Mouse (Mus musculus): ENCODE measurements around the gene Clps. TPM values are rescaled to one million over a fixed set of nuclear protein-coding genes. Genes with fewer than 3 reads are reported as not detected.

Gene Clps
- polyA plus RNA-seq, 2 experiments = 0.15 TPM; not detected in 1

- Histone ChIP-seq H3K9me3 (ENCODE audit: control insufficient read depth, low read length) (no peaks in the 10 kb centered on the region), H3K27ac (replicated peaks; ENCODE audit: low read depth, low read length) (no peak overlapping the region), H3K27me3 (ENCODE audit: control insufficient read depth, insufficient read depth, low read length) (no peaks in the 10 kb centered on the region), H3K4me3 (replicated peaks; ENCODE audit: low read length) (no peak overlapping the region), H3K4me2 (replicated peaks; ENCODE audit: low read depth, low read length, severe bottlenecking) (no peak overlapping the region), H3K36me3 (ENCODE audit: control insufficient read depth, insufficient read depth, low read length) (peaks cover 90% of the 10 kb centered on the region), H3K4me1 (ENCODE audit: control insufficient read depth, insufficient read depth, low read length) (no peaks in the 10 kb centered on the region), H3K9ac (ENCODE audit: low read depth, low read length, severe bottlenecking) (no peak overlapping the region)
- no peak for TF ChIP-seq POLR2A (IDR thresholded peaks at IDR 0.05; ENCODE audit: borderline replicate concordance, extremely low read depth, insufficient read depth, insufficient read length)
- 28% methylated on average over 4 of the region's 4 CpGs for WGBS
- ATAC-seq (ENCODE audit: low FRiP score, low read depth) = peak; percentile 34
- DNase-seq (ENCODE audit: low spot score) = peak; percentile 28
Observed at GRCm38 (mm10) chr17:28592998-28593397, 32.4 kb upstream of the Clps start.

DNA sequence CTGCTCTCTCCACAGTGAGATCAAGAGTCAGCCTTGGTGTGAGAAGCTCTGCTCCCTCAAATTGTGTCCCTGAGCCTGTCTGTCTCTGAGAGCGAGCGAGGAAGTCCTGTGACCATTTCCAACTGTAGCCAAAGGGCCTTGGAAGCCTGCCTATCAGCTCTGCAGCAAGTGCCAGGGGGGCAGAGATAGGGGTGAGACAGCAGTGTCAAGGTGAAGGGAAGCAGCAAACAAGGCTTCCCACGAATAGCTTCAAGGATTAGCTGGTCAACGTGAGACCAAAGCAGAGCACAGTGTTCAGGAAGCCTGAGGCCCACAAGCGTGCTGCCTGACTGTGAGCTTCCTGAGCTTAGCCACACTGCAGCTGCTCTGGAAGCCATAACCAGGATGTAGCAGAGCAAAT is 30.9 kb upstream of the Clps start:
- 97% methylated on average over 5 of the region's 5 CpGs for WGBS
- H3K9me3 ChIP-seq (ENCODE audit: control insufficient read depth, low read length) = no peaks in the 10 kb centered on the region
- DNase-seq (ENCODE audit: low spot score) = no peak
- no peak for ATAC-seq (ENCODE audit: low FRiP score, low read depth)
- H3K36me3 ChIP-seq (ENCODE audit: control insufficient read depth, insufficient read depth, low read length) = peaks cover 81% of the 10 kb centered on the region
- no peak overlapping the region for H3K27ac ChIP-seq (replicated peaks; ENCODE audit: low read depth, low read length)
- H3K9ac ChIP-seq (ENCODE audit: low read depth, low read length, severe bottlenecking) = no peak overlapping the region
- no peak overlapping the region for H3K4me3 ChIP-seq (replicated peaks; ENCODE audit: low read length)
- no peak for TF ChIP-seq POLR2A (IDR thresholded peaks at IDR 0.05; ENCODE audit: borderline replicate concordance, extremely low read depth, insufficient read depth, insufficient read length)
- H3K4me2 ChIP-seq (replicated peaks; ENCODE audit: low read depth, low read length, severe bottlenecking) = no peak overlapping the region
- no peaks in the 10 kb centered on the region for H3K4me1 ChIP-seq (ENCODE audit: control insufficient read depth, insufficient read depth, low read length)
- H3K27me3 ChIP-seq (ENCODE audit: control insufficient read depth, insufficient read depth, low read length) = no peaks in the 10 kb centered on the region

DNA sequence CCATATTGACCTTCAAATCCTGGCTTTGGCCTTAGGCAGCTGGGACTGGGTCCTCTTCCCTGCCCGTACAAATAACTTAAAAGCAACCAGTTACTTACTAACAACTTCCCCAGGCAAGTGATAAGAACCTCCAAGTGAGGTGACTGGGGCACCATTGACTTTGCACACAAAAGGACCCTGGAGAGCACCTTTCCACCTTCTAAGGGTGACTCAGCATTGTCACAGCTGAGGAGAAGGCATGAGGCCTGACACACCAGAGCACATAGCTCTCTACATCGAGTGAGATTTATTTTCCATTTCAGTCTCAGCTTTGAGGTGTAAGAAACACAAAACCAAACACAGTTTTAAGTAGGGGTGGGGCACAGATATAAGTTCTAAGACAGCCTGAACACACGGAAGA is 30.0 kb upstream of the Clps start:
- H3K36me3 ChIP-seq (ENCODE audit: control insufficient read depth, insufficient read depth, low read length) = peaks cover 72% of the 10 kb centered on the region
- TF ChIP-seq POLR2A (IDR thresholded peaks at IDR 0.05; ENCODE audit: borderline replicate concordance, extremely low read depth, insufficient read depth, insufficient read length) = no peak
- H3K4me3 ChIP-seq (replicated peaks; ENCODE audit: low read length) = no peak overlapping the region
- ATAC-seq (ENCODE audit: low FRiP score, low read depth) (no peak), DNase-seq (ENCODE audit: low spot score) (no peak)
- no peak overlapping the region for H3K9ac ChIP-seq (ENCODE audit: low read depth, low read length, severe bottlenecking)
- no peak overlapping the region for H3K4me2 ChIP-seq (replicated peaks; ENCODE audit: low read depth, low read length, severe bottlenecking)
- no peak overlapping the region for H3K27ac ChIP-seq (replicated peaks; ENCODE audit: low read depth, low read length)
- no peaks in the 10 kb centered on the region for H3K4me1 ChIP-seq (ENCODE audit: control insufficient read depth, insufficient read depth, low read length)
- H3K27me3 ChIP-seq (ENCODE audit: control insufficient read depth, insufficient read depth, low read length) = no peaks in the 10 kb centered on the region
- no peaks in the 10 kb centered on the region for H3K9me3 ChIP-seq (ENCODE audit: control insufficient read depth, low read length)
- 90% methylated on average over 3 of the region's 3 CpGs for WGBS

DNA sequence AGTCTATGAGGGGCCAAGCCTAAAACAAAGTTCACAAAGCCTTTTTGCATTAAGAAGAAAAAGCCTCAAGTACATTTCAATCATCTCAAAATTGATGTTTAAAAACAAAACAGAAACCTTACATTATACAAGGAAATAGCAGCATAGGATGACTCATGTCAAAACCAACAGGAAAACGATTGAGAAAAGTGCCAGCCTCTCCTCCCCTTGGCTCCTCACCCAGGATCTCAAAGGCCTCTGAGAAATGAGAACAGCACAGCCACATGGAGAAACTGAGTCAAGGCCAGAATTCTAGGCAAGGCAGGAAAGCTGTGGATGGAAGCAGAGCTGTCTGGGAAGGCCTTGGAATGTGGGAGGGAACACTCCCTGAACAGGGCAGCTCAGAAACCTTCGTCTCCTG is 28.0 kb upstream of the Clps start:
- Histone ChIP-seq H3K36me3 (ENCODE audit: control insufficient read depth, insufficient read depth, low read length) (peaks cover 58% of the 10 kb centered on the region), H3K4me3 (replicated peaks; ENCODE audit: low read length) (no peak overlapping the region), H3K9me3 (ENCODE audit: control insufficient read depth, low read length) (no peaks in the 10 kb centered on the region), H3K27me3 (ENCODE audit: control insufficient read depth, insufficient read depth, low read length) (no peaks in the 10 kb centered on the region), H3K9ac (ENCODE audit: low read depth, low read length, severe bottlenecking) (no peak overlapping the region), H3K4me2 (replicated peaks; ENCODE audit: low read depth, low read length, severe bottlenecking) (no peak overlapping the region), H3K4me1 (ENCODE audit: control insufficient read depth, insufficient read depth, low read length) (no peaks in the 10 kb centered on the region), H3K27ac (replicated peaks; ENCODE audit: low read depth, low read length) (no peak overlapping the region)
- WGBS = 85% methylated on average over 2 of the region's 2 CpGs
- no peak for TF ChIP-seq POLR2A (IDR thresholded peaks at IDR 0.05; ENCODE audit: borderline replicate concordance, extremely low read depth, insufficient read depth, insufficient read length)
- ATAC-seq (ENCODE audit: low FRiP score, low read depth) = no peak
- no peak for DNase-seq (ENCODE audit: low spot score)

DNA sequence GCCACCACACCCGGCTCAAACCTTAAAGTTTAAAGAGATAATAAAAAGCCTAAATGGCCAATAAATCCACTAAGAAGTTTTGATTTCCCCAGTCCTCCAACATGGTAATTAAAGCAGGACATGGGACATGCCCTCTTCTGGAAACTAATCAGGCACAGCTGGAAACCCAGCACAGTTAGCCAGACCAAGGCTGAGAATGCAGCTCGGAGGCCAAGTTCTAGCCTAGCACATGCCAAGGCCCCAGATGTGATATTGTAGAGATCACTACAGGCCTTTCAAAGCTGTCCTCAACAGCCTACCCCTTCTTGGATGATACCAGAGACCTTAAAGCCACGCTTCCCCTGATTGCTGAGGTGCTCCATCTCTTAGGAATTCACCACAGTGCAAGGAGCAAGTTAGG is 25.9 kb upstream of the Clps start:
- no peaks in the 10 kb centered on the region for H3K4me1 ChIP-seq (ENCODE audit: control insufficient read depth, insufficient read depth, low read length)
- H3K4me2 ChIP-seq (replicated peaks; ENCODE audit: low read depth, low read length, severe bottlenecking) = no peak overlapping the region
- H3K36me3 ChIP-seq (ENCODE audit: control insufficient read depth, insufficient read depth, low read length) = peaks cover 37% of the 10 kb centered on the region
- H3K27ac ChIP-seq (replicated peaks; ENCODE audit: low read depth, low read length) = no peak overlapping the region
- WGBS = 42% methylated on average over 3 of the region's 3 CpGs
- H3K9ac ChIP-seq (ENCODE audit: low read depth, low read length, severe bottlenecking) = no peak overlapping the region
- H3K4me3 ChIP-seq (replicated peaks; ENCODE audit: low read length) = no peak overlapping the region
- TF ChIP-seq POLR2A (IDR thresholded peaks at IDR 0.05; ENCODE audit: borderline replicate concordance, extremely low read depth, insufficient read depth, insufficient read length) = no peak
- DNase-seq (ENCODE audit: low spot score) (no peak), ATAC-seq (ENCODE audit: low FRiP score, low read depth) (no peak)
- H3K9me3 ChIP-seq (ENCODE audit: control insufficient read depth, low read length) = no peaks in the 10 kb centered on the region
- no peaks in the 10 kb centered on the region for H3K27me3 ChIP-seq (ENCODE audit: control insufficient read depth, insufficient read depth, low read length)

- Histone ChIP-seq H3K4me2 (replicated peaks; ENCODE audit: low read depth, low read length, severe bottlenecking) (no peak overlapping the region), H3K9me3 (ENCODE audit: control insufficient read depth, low read length) (no peaks in the 10 kb centered on the region), H3K4me1 (ENCODE audit: control insufficient read depth, insufficient read depth, low read length) (no peaks in the 10 kb centered on the region), H3K27me3 (ENCODE audit: control insufficient read depth, insufficient read depth, low read length) (no peaks in the 10 kb centered on the region), H3K4me3 (replicated peaks; ENCODE audit: low read length) (no peak overlapping the region), H3K9ac (ENCODE audit: low read depth, low read length, severe bottlenecking) (no peak overlapping the region), H3K36me3 (ENCODE audit: control insufficient read depth, insufficient read depth, low read length) (no peaks in the 10 kb centered on the region), H3K27ac (replicated peaks; ENCODE audit: low read depth, low read length) (no peak overlapping the region)
- ATAC-seq (ENCODE audit: low FRiP score, low read depth) (no peak), DNase-seq (ENCODE audit: low spot score) (no peak)
- 58% methylated on average over 2 of the region's 2 CpGs for WGBS
- no peak for TF ChIP-seq POLR2A (IDR thresholded peaks at IDR 0.05; ENCODE audit: borderline replicate concordance, extremely low read depth, insufficient read depth, insufficient read length)
Observed at GRCm38 (mm10) chr17:28581056-28581455, 20.5 kb upstream of the Clps start.
